Mouse (Mus musculus) MEL (cell line): ENCODE data around the gene Tph1. TPM values are rescaled to one million over a fixed set of nuclear protein-coding genes. Genes with fewer than 3 reads are reported as not detected.

Experiments
- DNase-seq: peaks from one replicate; pipeline ENCODE4 v3.0.0; 2011; ENCODE audit warnings: low read depth, low spot score
- H3K27ac ChIP-seq: 2 replicates; pipeline ENCODE4 v1.5.1; 2012; ENCODE audit warnings: low read depth, mild to moderate bottlenecking, control low read depth, low read length, moderate library complexity; ENCODE audit not compliant: control insufficient read depth
- H3K27me3 ChIP-seq, 2 experiments: fragments of 150-350 bp in 1 of 2; sonication (generic) in 1 of 2; 2 replicates each; pipeline ENCODE4 v1.6.1; 2012; ENCODE audit warnings: low read length in 2 of 2, mild to moderate bottlenecking in 2 of 2, improper control_type of control experiment in 1 of 2, moderate library complexity in 1 of 2; ENCODE audit not compliant: insufficient read depth in 2 of 2, control insufficient read depth in 1 of 2
- H3K36me3 ChIP-seq, 2 experiments: 2 replicates each; pipeline ENCODE4 v1.6.1; 2012 to 2014; ENCODE audit warnings: low read length in 2 of 2, improper control_type of control experiment in 1 of 2, inconsistent platforms in 1 of 2, mild to moderate bottlenecking in 1 of 2; ENCODE audit not compliant: insufficient read depth in 2 of 2, control insufficient read depth in 1 of 2
- H3K4me1 ChIP-seq, 2 experiments: fragments of 150-350 bp in 1 of 2; sonication (generic) in 1 of 2; 2 replicates each; pipeline ENCODE4 v1.6.1; 2012; ENCODE audit warnings: low read length in 2 of 2, improper control_type of control experiment in 1 of 2, mild to moderate bottlenecking in 1 of 2; ENCODE audit not compliant: insufficient read depth in 2 of 2, control insufficient read depth in 1 of 2
- H3K4me3 ChIP-seq, 2 experiments: fragments of 150-350 bp in 1 of 2; sonication (generic) in 1 of 2; 2 replicates each; pipeline ENCODE4 v1.5.1; 2012; ENCODE audit warnings: low read depth in 2 of 2, low read length in 2 of 2, mild to moderate bottlenecking in 2 of 2, moderate library complexity in 2 of 2, control low read depth in 1 of 2, improper control_type of control experiment in 1 of 2; ENCODE audit not compliant: control insufficient read depth in 1 of 2, insufficient read depth in 1 of 2
- H3K79me2 ChIP-seq: 2 replicates; pipeline ENCODE4 v1.6.1; 2012; ENCODE audit warnings: mild to moderate bottlenecking, low read length, moderate library complexity; ENCODE audit not compliant: control insufficient read depth, poor library complexity, insufficient read depth
- H3K9ac ChIP-seq: 2 replicates; pipeline ENCODE4 v1.6.1; 2012; ENCODE audit warnings: low read depth, mild to moderate bottlenecking, control low read depth, low read length, moderate library complexity; ENCODE audit not compliant: control insufficient read depth, poor library complexity, severe bottlenecking
- H3K9me3 ChIP-seq: fragments of 150-350 bp; sonication (generic); replicated peaks from 2 replicates; pipeline ENCODE4 v1.6.1; 2012; ENCODE audit warnings: mild to moderate bottlenecking, low read length, improper control_type of control experiment, moderate library complexity; ENCODE audit not compliant: insufficient read depth
- BHLHE40 ChIP-seq: IDR thresholded peaks from 2 replicates; pipeline ENCODE4 v1.6.1; 2012; ENCODE audit warnings: low read depth, mild to moderate bottlenecking, inconsistent platforms, low read length, improper control_type of control experiment, borderline replicate concordance
- CHD2 ChIP-seq: IDR thresholded peaks from 2 replicates; pipeline ENCODE4 v1.6.1; 2011; ENCODE audit warnings: low read length, improper control_type of control experiment
- CTCF ChIP-seq, 3 experiments: IDR thresholded peaks in 2 of 3; conservative IDR thresholded peaks in 1 of 3; 2 replicates each; pipeline ENCODE4 v1.5.1; 2011 to 2012; ENCODE audit warnings: low read length in 3 of 3, low read depth in 2 of 3, mild to moderate bottlenecking in 2 of 3, improper control_type of control experiment in 1 of 3, inconsistent platforms in 1 of 3, mixed read lengths in 1 of 3, moderate library complexity in 1 of 3; ENCODE audit not compliant: control insufficient read depth in 1 of 3, insufficient read depth in 1 of 3, poor library complexity in 1 of 3, severe bottlenecking in 1 of 3
- E2F4 ChIP-seq: IDR thresholded peaks from 2 replicates; pipeline ENCODE4 v1.6.1; 2011; ENCODE audit warnings: low read depth, low read length, improper control_type of control experiment, borderline replicate concordance
- EP300 ChIP-seq, 2 experiments: IDR thresholded peaks; 2 replicates each; pipeline ENCODE4 v1.6.1; 2011; ENCODE audit warnings: improper control_type of control experiment in 2 of 2, low read length in 2 of 2, low read depth in 1 of 2, mild to moderate bottlenecking in 1 of 2
- ETS1 ChIP-seq: IDR thresholded peaks from 2 replicates; pipeline ENCODE4 v1.6.1; 2012; ENCODE audit warnings: low read depth, mild to moderate bottlenecking, inconsistent platforms, low read length, improper control_type of control experiment, moderate library complexity
- JUND ChIP-seq: IDR thresholded peaks from 2 replicates; pipeline ENCODE4 v1.6.1; 2011; ENCODE audit warnings: low read depth, mild to moderate bottlenecking, improper control_type of control experiment, low read length
- MAX ChIP-seq: IDR thresholded peaks from 2 replicates; pipeline ENCODE4 v1.6.1; 2011; ENCODE audit warnings: low read length, improper control_type of control experiment
- MAZ ChIP-seq: IDR thresholded peaks from 2 replicates; pipeline ENCODE4 v1.6.1; 2012; ENCODE audit warnings: low read depth, mild to moderate bottlenecking, inconsistent platforms, low read length, improper control_type of control experiment
- MXI1 ChIP-seq: IDR thresholded peaks from 2 replicates; pipeline ENCODE4 v1.6.1; 2011; ENCODE audit warnings: mild to moderate bottlenecking, low read depth, low read length, improper control_type of control experiment
- NELFE ChIP-seq: IDR thresholded peaks from 2 replicates; pipeline ENCODE4 v1.6.1; 2011; ENCODE audit warnings: low read depth, low read length, improper control_type of control experiment
- NRF1 ChIP-seq: IDR thresholded peaks from 2 replicates; pipeline ENCODE4 v1.6.1; 2014; ENCODE audit warnings: low read depth, mild to moderate bottlenecking, inconsistent platforms, low read length, improper control_type of control experiment, moderate library complexity; ENCODE audit not compliant: poor library complexity, insufficient read depth, severe bottlenecking
- POLR2AphosphoS2 ChIP-seq: IDR thresholded peaks from 2 replicates; pipeline ENCODE4 v1.6.1; 2011; ENCODE audit warnings: low read length, improper control_type of control experiment
- POLR2AphosphoS5 ChIP-seq: IDR thresholded peaks from 2 replicates; pipeline ENCODE4 v1.6.1; 2012; ENCODE audit warnings: low read depth, borderline replicate concordance, mild to moderate bottlenecking, inconsistent platforms, low read length, moderate library complexity, mixed read lengths
- RAD21 ChIP-seq: IDR thresholded peaks from 2 replicates; pipeline ENCODE4 v1.6.1; 2011; ENCODE audit warnings: mild to moderate bottlenecking, low read depth, low read length, improper control_type of control experiment
- RCOR1 ChIP-seq: IDR thresholded peaks from 2 replicates; pipeline ENCODE4 v1.6.1; 2012; ENCODE audit warnings: low read depth, mild to moderate bottlenecking, inconsistent platforms, low read length, improper control_type of control experiment
- SIN3A ChIP-seq: IDR thresholded peaks from 2 replicates; pipeline ENCODE4 v1.6.1; 2012; ENCODE audit warnings: low read length, improper control_type of control experiment, inconsistent platforms
- SMC3 ChIP-seq: IDR thresholded peaks from 2 replicates; pipeline ENCODE4 v1.6.1; 2011; ENCODE audit warnings: low read depth, low read length, improper control_type of control experiment
- TAL1 ChIP-seq: IDR thresholded peaks from 2 replicates; pipeline ENCODE4 v1.6.1; 2012; ENCODE audit warnings: mild to moderate bottlenecking, inconsistent platforms, low read length, moderate library complexity, mixed read lengths
- TBP ChIP-seq: IDR thresholded peaks from 2 replicates; pipeline ENCODE4 v1.8.0; 2011; ENCODE audit warnings: low read depth, low read length, improper control_type of control experiment
- UBTF ChIP-seq: IDR thresholded peaks from 2 replicates; pipeline ENCODE4 v1.6.1; 2012; ENCODE audit warnings: low read depth, mild to moderate bottlenecking, inconsistent platforms, low read length, improper control_type of control experiment, moderate library complexity, borderline replicate concordance; ENCODE audit not compliant: insufficient read depth
- USF1 ChIP-seq: IDR thresholded peaks from 2 replicates; pipeline ENCODE4 v1.6.1; 2014; ENCODE audit warnings: low read depth, mild to moderate bottlenecking, inconsistent platforms, low read length, improper control_type of control experiment, moderate library complexity
- USF2 ChIP-seq, 2 experiments: IDR thresholded peaks; 2 replicates each; pipeline ENCODE4 v1.6.1; 2011 to 2012; ENCODE audit warnings: improper control_type of control experiment in 2 of 2, low read length in 2 of 2, borderline replicate concordance in 1 of 2, inconsistent platforms in 1 of 2, low read depth in 1 of 2, mild to moderate bottlenecking in 1 of 2; ENCODE audit not compliant: insufficient read depth in 1 of 2
- ZC3H11A ChIP-seq: IDR thresholded peaks from 2 replicates; pipeline ENCODE4 v1.6.1; 2012; ENCODE audit warnings: low read depth, mild to moderate bottlenecking, inconsistent platforms, low read length, improper control_type of control experiment
- ZKSCAN1 ChIP-seq: IDR thresholded peaks from 2 replicates; pipeline ENCODE4 v1.6.1; 2012; ENCODE audit warnings: low read depth, mild to moderate bottlenecking, inconsistent platforms, low read length, improper control_type of control experiment, moderate library complexity
- ZMIZ1 ChIP-seq: IDR thresholded peaks from 2 replicates; pipeline ENCODE4 v1.6.1; 2012; ENCODE audit warnings: low read depth, mild to moderate bottlenecking, inconsistent platforms, low read length, improper control_type of control experiment, moderate library complexity
- ZNF384 ChIP-seq: IDR thresholded peaks from 2 replicates; pipeline ENCODE4 v1.6.1; 2012; ENCODE audit warnings: low read depth, mild to moderate bottlenecking, inconsistent platforms, low read length, improper control_type of control experiment
- polyA plus RNA-seq, 2 experiments: library from polyadenylated mRNA; stranded (reverse) in 1 of 2; unstranded in 1 of 2; fragments of >175 nt in 1 of 2; fragments of >200 nt in 1 of 2; gene quantifications; 2 replicates each; pipeline versions ENCODE4 v1.2.1 to v1.2.4; 2012; ENCODE audit warnings: low replicate concordance in 2 of 2, low read depth in 1 of 2; ENCODE audit not compliant: insufficient read length in 2 of 2, insufficient read depth in 1 of 2, missing spikeins in 1 of 2
- total RNA-seq: library from RNA; depleted of rRNA; stranded (reverse); fragments of 300-350 nt; gene quantifications from 2 replicates; pipeline ENCODE4 v1.2.3, GENCODE M21; 2012

Gene Tph1
- total and polyA plus RNA-seq, 3 experiments = 0.03 TPM; not detected in 2

GRCm38 (mm10) chr7:46606391-46607030 lies 65.8 kb downstream of the Tph1 start:
- Histone ChIP-seq H3K4me1 (no peaks in the 10 kb centered on the region), H3K27me3 (no peaks in the 10 kb centered on the region), H3K4me3 (no peak overlapping the region), H3K27ac (no peak overlapping the region), H3K9me3 (no peaks in the 10 kb centered on the region), H3K36me3 (no peaks in the 10 kb centered on the region), H3K9ac (no peak overlapping the region), H3K79me2 (no peaks in the 10 kb centered on the region)
- no peak for TF ChIP-seq UBTF
- TF ChIP-seq POLR2AphosphoS5 = no peak
- TF ChIP-seq EP300 (IDR thresholded peaks at IDR 0.05; ENCODE audit: low read depth in 1 of 2, low read length in 2 of 2) = no peak
- no peak for TF ChIP-seq ZMIZ1
- TF ChIP-seq BHLHE40 = no peak
- no peak for TF ChIP-seq NELFE
- TF ChIP-seq ZNF384 = no peak
- no peak for TF ChIP-seq ZKSCAN1
- TF ChIP-seq RAD21 = peak; percentile 76
- no peak for TF ChIP-seq TBP
- TF ChIP-seq MAZ = no peak
- TF ChIP-seq NRF1 = 0 out of 2 replicates have a peak, but pooled peaks have one; percentile 44
- TF ChIP-seq CHD2 = no peak
- TF ChIP-seq RCOR1 = no peak
- no peak for TF ChIP-seq JUND
- no peak for TF ChIP-seq E2F4
- TF ChIP-seq ZC3H11A = peak; percentile 52; the same call in 1 of the 2 replicates
- no peak for TF ChIP-seq MAX
- TF ChIP-seq USF2 (IDR thresholded peaks at IDR 0.05; ENCODE audit: borderline replicate concordance in 1 of 2, insufficient read depth in 1 of 2, low read depth in 1 of 2, low read length in 2 of 2) = no peak
- peak; percentile 60 to 90 (median 89) for TF ChIP-seq CTCF (IDR thresholded peaks at IDR 0.05 in 2 of 3, conservative IDR thresholded peaks at IDR 0.05 in 1 of 3; ENCODE audit: control insufficient read depth in 1 of 3, insufficient read depth in 1 of 3, low read depth in 2 of 3, low read length in 3 of 3, poor library complexity in 1 of 3, severe bottlenecking in 1 of 3)
- TF ChIP-seq POLR2AphosphoS2 = no peak
- peak; percentile 28; the same call in 1 of the 2 replicates for TF ChIP-seq SIN3A
- TF ChIP-seq USF1 = no peak
- peak; percentile 95 for TF ChIP-seq SMC3
- TF ChIP-seq ETS1 = no peak
- TF ChIP-seq MXI1 = 0 out of 2 replicates have a peak, but pooled peaks have one; percentile 20
- no peak for TF ChIP-seq TAL1
- DNase-seq = peak; percentile 72
